ENCODE assay signal across 19 mouse cellular contexts in the genomic region with DNA sequence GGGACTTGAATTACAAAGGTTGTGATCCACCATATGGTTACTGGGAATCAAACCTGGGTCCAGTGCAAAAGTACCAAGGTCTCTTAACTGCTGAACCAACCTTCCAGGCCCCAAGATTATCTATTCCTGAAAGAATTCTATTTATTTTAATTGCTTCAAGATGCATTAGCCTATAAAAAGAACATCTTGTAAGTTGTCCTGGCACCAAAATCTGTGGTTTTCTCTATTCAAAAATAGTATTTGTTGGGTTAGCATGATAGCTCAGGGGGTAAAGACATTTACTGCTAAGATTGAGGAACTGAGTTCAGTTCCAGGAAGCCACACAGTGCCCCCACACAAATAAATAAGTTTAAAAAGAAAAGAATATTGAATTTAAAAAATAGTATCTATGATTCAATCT. TPM values are rescaled to one million over a fixed set of nuclear protein-coding genes. Genes with fewer than 3 reads are reported as not detected.
DNase-seq lines count a peak whose midpoint lies in the region.
"Had no signal": no experiment of that assay in that cellular context is flagged by ENCODE, and none has a peak within 500 bp of the region (broad histone marks: within the 10 kb centered on the region; RNA-seq: fewer than 3 reads in every experiment).

No protein-coding gene starts in this region.

- no peaks in the 10 kb centered on the region for H3K79me2 ChIP-seq in macrophage (ENCODE audit: inconsistent target)

- 0 out of 2 replicates have a peak overlapping the region, but pooled peaks have one; percentile 22 for H3K27ac ChIP-seq in macrophage
- H3K27ac ChIP-seq: embryonic facial prominence, embryonic 13.5 days; embryonic facial prominence, embryonic 15.5 days; forebrain, embryonic 10.5 days; forebrain, embryonic 12.5 days had no signal

- no peaks in the 10 kb centered on the region for H3K36me3 ChIP-seq in macrophage (ENCODE audit: inconsistent target)
- H3K36me3 ChIP-seq: embryonic facial prominence, embryonic 13.5 days; embryonic facial prominence, embryonic 15.5 days; forebrain, embryonic 10.5 days; forebrain, embryonic 12.5 days; G1E had no signal

- DNase-seq in 3T3-L1 (ENCODE audit: low read depth, low spot score) (peak; percentile 73), NIH3T3 (ENCODE audit: low read depth) (peak; percentile 71)
- DNase-seq in frontal cortex, adult 2 months (ENCODE audit: extremely low spot score in 1 of 2, low spot score in 1 of 2): no peak
- DNase-seq in thymus, postnatal 4 days: no peak
- DNase-seq: adrenal gland, adult 2 months; adrenal gland, postnatal 10 days; adrenal gland, postnatal 25 days; B cell, adult 2 months; cerebellum, adult 11-12 months; cerebellum, adult 8-10 months; cerebellum, adult 9-11 months; cerebellum, postnatal 36 days had no signal

- H3K4me3 ChIP-seq in macrophage (ENCODE audit: inconsistent target): no peak overlapping the region
- H3K4me3 ChIP-seq: embryonic facial prominence, embryonic 13.5 days; embryonic facial prominence, embryonic 15.5 days; erythroblast, embryonic 14.5 days; forebrain, embryonic 10.5 days; forebrain, embryonic 12.5 days had no signal

RNA-seq across cellular contexts. Expression of a gene that starts 19.4 kb away (rescaled TPM):
- 10 to 100 TPM; 28.9 to 87.9 (median 62.4) TPM for total RNA-seq in macrophage (2018; cell fraction: chromatin; rRNA removed)
- total RNA-seq in macrophage (2018; cell fraction: cytosol; rRNA removed): 10 to 100 TPM; 29.9 to 53.8 (median 40.1) TPM
- 10 to 100 TPM; 22.1 to 58.4 (median 41.4) TPM for total RNA-seq in macrophage (2018; cell fraction: nucleus; rRNA removed)
- 33.1 to 54.8 TPM (median 37.2 TPM) in 3 replicates for polyA plus RNA-seq in macrophage (2018)
- 25.7 and 26.9 TPM in 2 replicates for polyA plus RNA-seq in frontal cortex, adult 2 months (2012; rRNA removed)

Comparison
In these comparisons a context has a peak if more than half of its experiments do, and no peak if none do; other contexts are left out.
1. DNase-seq: peak in 3T3-L1 (single experiment) and NIH3T3 (single experiment); none in frontal cortex, adult 2 months (0 of 2) and thymus, postnatal 4 days (single experiment).